Mouse (Mus musculus) thymus, adult 2 months (tissue): ENCODE results near the gene Ms4a12.

Experiments used
- CTCF ChIP-seq: fragments of 200-500 bp; IDR thresholded peaks from 2 replicates; pipeline ENCODE4 v1.5.1; 2012; ENCODE audit warnings: mild to moderate bottlenecking, control low read depth, low read length, moderate library complexity, borderline replicate concordance; ENCODE audit not compliant: control insufficient read depth, poor library complexity, insufficient read depth; ENCODE audit errors: extremely low read depth
- POLR2A ChIP-seq: fragments of 200-500 bp; IDR thresholded peaks from 2 replicates; pipeline ENCODE4 v1.6.1; 2012; ENCODE audit warnings: mild to moderate bottlenecking, low read length, control low read depth, moderate library complexity; ENCODE audit not compliant: control insufficient read depth, poor library complexity, insufficient read depth; ENCODE audit errors: extremely low read depth

GRCm38 (mm10) chr19:11184121-11184520 lies 48.1 kb downstream of the Ms4a12 start:
- no peak for TF ChIP-seq CTCF
- TF ChIP-seq POLR2A: no peak
